Mouse (Mus musculus) ES-Bruce4 (cell line): ENCODE data around the gene Mknk1. TPM values are rescaled to one million over a fixed set of nuclear protein-coding genes. Genes with fewer than 3 reads are reported as not detected.
A peak's percentile ranks its signal among the peaks of the same experiment; 100 is the strongest.

Experiments
- H3K27ac ChIP-seq: 2 replicates; pipeline ENCODE4 v1.5.1; 2012; ENCODE audit warnings: low read length, inconsistent platforms; ENCODE audit not compliant: insufficient read depth
- H3K27me3 ChIP-seq: 2 replicates; pipeline ENCODE4 v1.6.1; 2012; ENCODE audit warnings: mild to moderate bottlenecking, low read length, inconsistent platforms; ENCODE audit not compliant: control insufficient read depth, poor library complexity, insufficient read depth, severe bottlenecking
- H3K36me3 ChIP-seq: 2 replicates; pipeline ENCODE4 v1.6.1; 2012; ENCODE audit warnings: inconsistent platforms, mild to moderate bottlenecking, low read length, moderate library complexity; ENCODE audit not compliant: control insufficient read depth, poor library complexity, insufficient read depth, severe bottlenecking
- H3K4me1 ChIP-seq: one replicate; pipeline ENCODE4 v1.8.1; 2011; ENCODE audit warnings: low read length; ENCODE audit not compliant: control insufficient read depth, insufficient read depth
- H3K4me3 ChIP-seq: 2 replicates; pipeline ENCODE4 v1.5.1; 2011; ENCODE audit warnings: low read depth, mild to moderate bottlenecking, low read length
- H3K9ac ChIP-seq: 2 replicates; pipeline ENCODE4 v1.6.1; 2012; ENCODE audit warnings: low read depth, mild to moderate bottlenecking, inconsistent platforms; ENCODE audit not compliant: poor library complexity, severe bottlenecking
- H3K9me3 ChIP-seq: replicated peaks from 2 replicates; pipeline ENCODE4 v1.6.1; 2012; ENCODE audit warnings: mild to moderate bottlenecking, low read length, inconsistent platforms; ENCODE audit not compliant: control insufficient read depth, poor library complexity, insufficient read depth, severe bottlenecking
- CTCF ChIP-seq: IDR thresholded peaks from one replicate; pipeline ENCODE4 v1.8.1; 2011; ENCODE audit warnings: low read depth, low read length
- EP300 ChIP-seq: IDR thresholded peaks from 2 replicates; pipeline ENCODE4 v1.6.1; 2011; ENCODE audit warnings: low read depth, low read length; ENCODE audit not compliant: insufficient read depth
- POLR2A ChIP-seq: IDR thresholded peaks from one replicate; pipeline ENCODE4 v1.8.1; 2011; ENCODE audit warnings: low read length; ENCODE audit not compliant: insufficient read depth
- polyA plus RNA-seq: library from polyadenylated mRNA; stranded (reverse); fragments of >200 nt; gene quantifications from 2 replicates; pipeline ENCODE4 v1.2.4, GENCODE M21; 2011; ENCODE audit warnings: low read depth; ENCODE audit not compliant: missing spikeins, insufficient read depth, insufficient read length

Mknk1 gene
- polyA plus RNA-seq, 1 experiment = 22.8 TPM

GRCm38 (mm10) chr4:115869512-115870210, 30.7 kb downstream of the Mknk1 start:
- Histone ChIP-seq H3K4me3 (no peak overlapping the region), H3K27me3 (no peaks in the 10 kb centered on the region), H3K9me3 (no peaks in the 10 kb centered on the region), H3K9ac (no peak overlapping the region), H3K36me3 (no peaks in the 10 kb centered on the region), H3K27ac (no peak overlapping the region), H3K4me1 (no peaks in the 10 kb centered on the region)
- no peak for TF ChIP-seq CTCF
- no peak for TF ChIP-seq POLR2A
- no peak for TF ChIP-seq EP300

- Histone ChIP-seq H3K36me3 (no peaks in the 10 kb centered on the region), H3K27ac (no peak overlapping the region), H3K9me3 (no peaks in the 10 kb centered on the region), H3K27me3 (no peaks in the 10 kb centered on the region), H3K4me3 (no peak overlapping the region), H3K4me1 (no peaks in the 10 kb centered on the region), H3K9ac (no peak overlapping the region)
- TF ChIP-seq EP300 (no peak), POLR2A (no peak), CTCF (no peak)
Measured at GRCm38 (mm10) chr4:115873231-115873630, 34.2 kb downstream of the Mknk1 start.

GRCm38 (mm10) chr4:115878216-115878678, 39.2 kb downstream of the Mknk1 start:
- peaks cover 2% of the 10 kb centered on the region for H3K4me1 ChIP-seq
- H3K27me3 ChIP-seq = no peaks in the 10 kb centered on the region
- no peak overlapping the region for H3K9ac ChIP-seq
- H3K27ac ChIP-seq = no peak overlapping the region
- no peak overlapping the region for H3K4me3 ChIP-seq
- H3K9me3 ChIP-seq = no peaks in the 10 kb centered on the region
- TF ChIP-seq EP300 (peak; percentile 36; the same call in 1 of the 2 replicates), CTCF (no peak)
- no peaks in the 10 kb centered on the region for H3K36me3 ChIP-seq

GRCm38 (mm10) chr4:115878828-115879227, 39.8 kb downstream of the Mknk1 start:
- Histone ChIP-seq H3K9me3 (no peaks in the 10 kb centered on the region), H3K4me3 (no peak overlapping the region), H3K27me3 (no peaks in the 10 kb centered on the region), H3K9ac (no peak overlapping the region), H3K4me1 (peaks cover 2% of the 10 kb centered on the region), H3K36me3 (no peaks in the 10 kb centered on the region), H3K27ac (no peak overlapping the region)
- TF ChIP-seq EP300 (no peak), CTCF (no peak), POLR2A (no peak)

- no peak overlapping the region for H3K27ac ChIP-seq
- no peak overlapping the region for H3K4me3 ChIP-seq
- no peaks in the 10 kb centered on the region for H3K9me3 ChIP-seq
- H3K27me3 ChIP-seq = no peaks in the 10 kb centered on the region
- TF ChIP-seq POLR2A (no peak), EP300 (no peak), CTCF (no peak)
- peaks cover 2% of the 10 kb centered on the region for H3K4me1 ChIP-seq
- no peaks in the 10 kb centered on the region for H3K36me3 ChIP-seq
- H3K9ac ChIP-seq = no peak overlapping the region
Measured at GRCm38 (mm10) chr4:115881183-115881582, 42.2 kb downstream of the Mknk1 start.

- Histone ChIP-seq H3K27ac (no peak overlapping the region), H3K4me1 (peaks cover 2% of the 10 kb centered on the region), H3K36me3 (no peaks in the 10 kb centered on the region), H3K4me3 (no peak overlapping the region), H3K9me3 (no peaks in the 10 kb centered on the region), H3K27me3 (no peaks in the 10 kb centered on the region), H3K9ac (no peak overlapping the region)
- TF ChIP-seq EP300 (no peak), POLR2A (no peak), CTCF (no peak)
Measured at GRCm38 (mm10) chr4:115882195-115882594, 43.2 kb downstream of the Mknk1 start.
